Mouse (Mus musculus) heart, adult 2 months (tissue): ENCODE data around the gene Antxrl.

Experiments
- CTCF ChIP-seq: fragments of 200-600 bp; IDR thresholded peaks from 2 replicates; pipeline ENCODE4 v1.8.1; 2022; ENCODE audit warnings: antibody characterized with exemption, mild to moderate bottlenecking, moderate library complexity
- EP300 ChIP-seq: fragments of 200-500 bp; IDR thresholded peaks from 2 replicates; pipeline ENCODE4 v1.6.1; 2011; ENCODE audit warnings: low read depth, low read length, control low read depth; ENCODE audit not compliant: insufficient read depth

DNA sequence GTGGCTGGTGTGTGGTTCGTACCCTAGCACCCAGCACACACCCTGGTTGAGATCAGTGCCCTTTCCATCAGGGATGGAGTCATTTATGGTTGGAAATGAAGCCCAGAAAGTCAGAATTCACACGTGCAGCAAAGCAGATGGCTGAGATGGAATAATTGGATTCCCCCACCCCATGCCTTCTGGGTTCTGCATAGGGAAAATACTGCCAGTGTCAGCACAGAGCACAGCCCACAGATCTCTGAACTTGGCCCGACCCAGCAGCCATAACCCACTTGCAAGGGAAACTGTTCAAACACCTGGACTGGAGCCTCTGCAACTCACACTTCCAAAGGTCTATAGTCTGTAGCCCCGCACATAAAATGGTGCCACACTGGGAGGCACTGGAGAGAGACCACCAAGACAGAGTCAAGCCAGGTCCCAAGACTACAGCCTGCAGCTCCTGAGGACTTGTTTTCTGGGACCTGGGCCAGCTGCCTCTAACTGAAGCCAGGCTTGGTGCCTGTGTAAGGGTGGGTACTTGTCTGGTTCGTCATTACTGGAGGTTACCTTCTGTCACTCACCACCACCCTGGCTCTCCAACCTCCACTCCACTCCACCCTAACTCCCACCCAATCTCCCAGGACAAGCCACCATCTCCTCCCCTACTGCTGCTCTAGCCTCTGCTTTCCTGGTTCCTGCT lies 2.3 kb upstream of the Antxrl start:
- TF ChIP-seq CTCF (no peak), EP300 (no peak)
